Mouse (Mus musculus) brain, embryonic 14.5 days (tissue): ENCODE data around the gene Pla2g2d. TPM values are rescaled to one million over a fixed set of nuclear protein-coding genes. Genes with fewer than 3 reads are reported as not detected.

Experiments
- DNase-seq: peaks from one replicate; pipeline ENCODE4 v3.0.0-alpha.2; 2011; ENCODE audit warnings: low read depth
- CTCF ChIP-seq: fragments of 200-500 bp; IDR thresholded peaks from 2 replicates; pipeline ENCODE4 v1.5.1; 2012; ENCODE audit warnings: inconsistent platforms, mild to moderate bottlenecking, moderate library complexity, borderline replicate concordance; ENCODE audit not compliant: insufficient read depth, insufficient read length; ENCODE audit errors: extremely low read depth
- POLR2A ChIP-seq: fragments of 200-500 bp; IDR thresholded peaks from 2 replicates; pipeline ENCODE4 v1.6.1; 2012; ENCODE audit warnings: mild to moderate bottlenecking, inconsistent platforms, borderline replicate concordance; ENCODE audit not compliant: poor library complexity, insufficient read depth, insufficient read length, severe bottlenecking; ENCODE audit errors: extremely low read depth
- polyA plus RNA-seq: library from polyadenylated mRNA; depleted of rRNA; stranded (reverse); fragments of >200 nt; gene quantifications from 2 replicates; pipeline ENCODE4 v1.2.3, GENCODE M21; 2012; rRNA removed

Gene Pla2g2d
- polyA plus RNA-seq: 0.13 and 0.14 TPM in 2 replicates

DNA sequence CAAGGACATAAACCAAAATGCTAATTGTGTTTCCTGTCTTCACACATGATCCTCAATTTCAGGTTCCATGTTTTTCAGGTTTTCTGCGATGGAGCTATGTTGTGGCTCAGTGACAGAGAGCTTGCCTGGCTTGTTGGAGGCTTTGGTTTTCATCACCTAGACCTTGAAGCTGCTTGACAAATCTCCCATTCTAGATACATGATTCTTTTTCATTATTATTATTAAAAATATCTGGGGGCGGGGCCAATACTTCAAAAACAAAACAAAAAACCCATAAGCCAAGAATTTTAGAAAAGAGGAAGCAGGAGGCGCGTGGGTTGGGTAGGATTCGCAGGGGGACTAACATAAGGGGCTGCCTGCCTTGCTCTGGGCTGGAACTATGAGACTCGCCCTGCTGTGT lies at the start of gene Pla2g2d:
TSS of gene Pla2g2d (plus strand) at position 301 of the 400 bp plus-strand sequence.
- no peak for DNase-seq
- TF ChIP-seq CTCF (no peak), POLR2A (no peak)

DNA sequence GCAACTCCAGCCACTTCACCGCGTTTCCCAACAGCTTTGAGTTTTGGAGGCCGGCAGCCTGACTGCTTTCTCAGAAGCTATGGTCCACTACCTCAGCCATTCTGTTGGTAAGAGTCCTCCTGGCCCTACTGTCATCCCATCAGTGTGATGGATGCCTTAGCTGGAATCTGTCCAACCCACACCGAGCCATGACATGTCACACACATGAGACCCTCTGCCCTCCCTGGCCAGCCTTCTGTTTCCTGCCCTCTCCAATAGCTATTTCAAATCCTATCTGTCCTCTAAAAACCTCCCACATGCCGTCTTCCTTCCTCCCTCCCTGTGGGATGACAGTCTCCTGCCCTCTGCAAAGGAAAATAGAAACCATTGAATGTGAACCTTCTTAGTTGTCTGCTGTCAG lies 49.8 kb upstream of the Pla2g2d start:
- DNase-seq: no peak
- TF ChIP-seq POLR2A (no peak), CTCF (no peak)

DNA sequence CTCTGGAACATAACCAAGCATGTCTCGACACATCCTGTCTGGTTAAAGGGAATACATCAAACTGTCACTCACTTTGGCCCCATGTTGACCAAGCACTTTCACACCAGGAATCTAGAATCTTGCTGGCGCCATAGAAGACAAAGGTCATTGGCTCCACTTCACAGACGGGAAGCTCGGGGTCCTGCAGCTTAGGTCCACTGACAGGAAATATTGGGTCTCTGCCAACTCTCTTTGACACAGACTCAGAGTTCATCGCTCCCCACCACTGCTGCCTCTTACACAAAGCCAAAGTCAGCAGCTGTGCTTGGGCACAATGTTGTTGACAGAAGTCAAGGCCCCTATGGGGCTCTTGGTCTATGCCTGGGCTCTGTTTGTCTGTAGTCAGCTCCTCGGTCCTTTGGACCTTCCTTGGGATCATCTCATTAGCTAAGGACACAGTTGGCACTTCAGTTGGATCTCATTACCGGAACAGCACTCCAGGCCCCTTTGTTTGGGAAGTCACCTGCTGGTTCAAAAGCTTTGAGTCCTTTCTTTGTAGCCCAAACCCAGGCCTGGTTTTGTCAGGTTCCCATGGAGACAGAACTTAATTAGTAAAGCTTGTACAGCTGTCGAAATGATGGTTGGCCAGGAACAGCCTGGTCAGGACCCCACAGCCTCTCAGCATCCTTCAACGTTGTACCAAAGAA lies 46.4 kb upstream of the Pla2g2d start:
- TF ChIP-seq CTCF: no peak
- TF ChIP-seq POLR2A: no peak
- DNase-seq: peak; percentile 85

DNA sequence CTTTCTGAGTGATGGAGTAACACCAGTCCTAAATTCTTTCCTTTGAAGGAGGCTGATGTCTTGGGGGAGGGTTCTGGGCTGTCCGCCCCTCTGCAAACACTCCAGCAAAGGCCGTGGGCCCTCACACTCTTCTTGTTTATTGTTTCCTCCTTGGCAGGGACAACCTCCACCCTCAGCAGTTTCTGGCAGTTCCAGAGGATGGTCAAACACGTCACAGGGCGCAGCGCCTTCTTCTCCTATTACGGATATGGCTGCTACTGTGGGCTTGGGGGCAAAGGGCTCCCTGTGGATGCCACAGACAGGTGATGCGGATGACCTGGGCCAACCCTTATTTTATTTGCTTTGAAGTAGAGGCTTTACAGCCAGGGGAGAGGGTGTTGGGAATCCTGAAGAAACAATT lies 41.4 kb upstream of the Pla2g2d start:
- no peak for TF ChIP-seq CTCF
- no peak for TF ChIP-seq POLR2A
- DNase-seq: no peak

- TF ChIP-seq CTCF (no peak), POLR2A (no peak)
- no peak for DNase-seq
Observed at GRCm38 (mm10) chr4:138734863-138735262, 40.7 kb upstream of the Pla2g2d start.

DNA sequence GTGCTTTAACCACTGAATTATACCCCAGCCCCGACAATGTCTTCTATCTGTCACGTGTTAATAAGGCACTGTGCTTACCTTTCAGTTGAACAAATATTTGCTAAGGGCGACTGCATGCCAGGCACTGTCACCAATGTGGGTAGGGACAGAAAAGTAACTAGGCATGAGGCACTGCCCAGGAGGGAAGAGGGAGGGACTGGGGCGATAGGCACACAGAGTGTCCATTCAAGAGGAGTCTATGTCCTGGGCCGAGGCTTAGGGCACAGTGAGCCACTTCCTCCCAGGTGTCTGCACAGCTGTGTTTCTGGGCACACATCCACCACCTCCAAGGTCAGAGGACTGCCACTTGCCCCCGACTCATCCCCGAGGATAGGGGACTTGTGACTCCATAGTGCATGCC lies 38.5 kb upstream of the Pla2g2d start, which contains the start of gene Ubxn10:
TSS of gene Ubxn10 (minus strand) at position 137 of the 400 bp plus-strand sequence.
- DNase-seq: no peak
- TF ChIP-seq POLR2A (no peak), CTCF (no peak)

DNA sequence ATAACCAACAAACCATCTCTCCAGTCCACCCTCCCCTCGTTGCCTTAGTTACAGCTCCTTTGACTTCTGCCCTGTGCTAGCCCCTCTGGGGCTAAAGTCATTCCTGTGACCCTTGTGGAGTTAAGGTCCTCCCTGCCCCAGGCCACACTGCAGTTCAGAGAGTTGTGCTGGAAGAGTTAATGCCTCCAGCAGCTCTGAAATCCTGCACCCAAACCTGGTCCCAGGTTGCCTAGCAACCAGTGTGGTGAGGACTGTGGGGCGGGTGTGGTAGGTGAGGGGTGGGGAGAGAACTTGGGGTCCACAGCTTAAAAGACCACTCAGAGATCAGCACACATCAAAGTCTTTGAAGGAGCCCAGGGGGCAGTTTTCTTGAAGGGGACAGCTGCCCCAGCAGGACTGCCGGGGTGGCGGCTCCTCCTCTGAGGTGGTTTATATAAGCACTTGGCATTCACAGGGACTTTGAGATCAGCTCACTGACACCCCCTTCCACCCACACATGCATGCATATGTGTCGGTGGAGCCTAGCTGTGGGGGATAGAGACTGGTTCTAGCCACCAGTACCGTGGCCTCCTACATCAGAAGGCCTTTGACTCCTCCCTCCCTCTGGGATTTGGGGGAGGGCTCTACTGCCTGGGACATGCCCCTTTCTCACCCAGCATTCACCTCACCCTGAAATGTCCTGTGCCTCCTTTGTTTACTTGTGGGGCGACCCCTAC lies 36.2 kb upstream of the Pla2g2d start:
- DNase-seq: peak; percentile 36
- TF ChIP-seq POLR2A (no peak), CTCF (no peak)

- TF ChIP-seq POLR2A: no peak
- no peak for TF ChIP-seq CTCF
- DNase-seq: peak; percentile 9
Observed at GRCm38 (mm10) chr4:138745884-138746283, 29.7 kb upstream of the Pla2g2d start.

GRCm38 (mm10) chr4:138746866-138747265 lies 28.7 kb upstream of the Pla2g2d start:
- TF ChIP-seq POLR2A (no peak), CTCF (no peak)
- no peak for DNase-seq

DNA sequence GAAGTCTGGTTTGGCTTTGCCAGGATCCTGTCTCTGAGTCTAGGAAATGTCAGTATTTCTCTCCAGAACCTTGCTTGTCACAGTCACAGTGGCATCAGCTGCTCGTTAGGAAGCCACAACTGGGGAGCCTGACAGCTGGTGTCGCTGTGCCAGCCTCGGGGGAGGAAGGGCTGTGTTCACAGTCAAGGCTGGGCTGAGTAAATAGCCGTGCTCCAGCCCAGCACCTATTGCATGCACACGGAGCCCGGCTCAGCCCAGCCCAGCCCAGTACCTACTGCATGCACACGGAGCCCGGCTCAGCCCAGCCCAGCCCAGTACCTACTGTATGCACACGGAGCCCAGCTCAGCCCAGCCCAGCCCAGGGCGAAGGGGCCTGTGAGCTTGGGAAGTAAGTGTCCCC lies 27.7 kb upstream of the Pla2g2d start:
- peak; percentile 70 for DNase-seq
- TF ChIP-seq CTCF: no peak
- TF ChIP-seq POLR2A: no peak

GRCm38 (mm10) chr4:138748369-138749072 lies 27.0 kb upstream of the Pla2g2d start:
- DNase-seq: peak; percentile 68
- TF ChIP-seq CTCF (peak; percentile 68; the same call in 1 of the 2 replicates), POLR2A (no peak)

DNA sequence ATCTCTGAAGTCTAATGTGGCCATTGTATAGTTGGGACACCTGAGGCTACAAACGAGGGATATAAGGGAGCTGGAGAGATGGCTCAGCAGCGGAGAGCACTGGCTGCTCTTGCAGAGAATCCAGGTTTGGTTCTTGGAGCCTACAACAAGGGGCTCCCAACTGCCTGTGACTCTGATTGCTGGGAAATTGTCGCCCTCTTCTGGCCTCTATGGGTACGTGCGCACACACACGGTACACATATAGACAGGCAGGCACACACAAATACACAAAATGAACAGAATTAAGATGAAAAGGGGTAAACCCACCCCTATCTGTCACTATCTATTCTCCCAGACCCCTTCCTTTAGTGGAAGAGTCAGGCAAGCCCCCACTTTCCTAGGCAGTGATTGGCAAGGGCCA lies 22.9 kb upstream of the Pla2g2d start:
- TF ChIP-seq CTCF: no peak
- TF ChIP-seq POLR2A: no peak
- DNase-seq: no peak
